Mouse (Mus musculus) embryonic facial prominence, embryonic 13.5 days (tissue): ENCODE data around the gene Spop. TPM values are rescaled to one million over a fixed set of nuclear protein-coding genes. Genes with fewer than 3 reads are reported as not detected.
A peak's percentile ranks its signal among the peaks of the same experiment; 100 is the strongest.

ENCODE experiments used
- ATAC-seq: fragments of 200-750 bp; cut with Nextera tagmentation; 2 replicates; pipeline ENCODE4 v1.8.0; 2017; ENCODE audit warnings: low read depth; ENCODE audit not compliant: insufficient number of reproducible peaks, insufficient read depth, low FRiP score, low TSS enrichment
- H3K27ac ChIP-seq: fragments of 300-500 bp; sonication (generic); 2 replicates; pipeline ENCODE4 v1.5.1; 2015; ENCODE audit warnings: moderate library complexity, mild to moderate bottlenecking, inconsistent platforms
- H3K27me3 ChIP-seq: fragments of 300-500 bp; sonication (generic); 2 replicates; pipeline ENCODE4 v1.6.1; 2015; ENCODE audit warnings: mild to moderate bottlenecking, inconsistent platforms
- H3K36me3 ChIP-seq: fragments of 300-500 bp; sonication (generic); 2 replicates; pipeline ENCODE4 v1.6.1; 2015; ENCODE audit warnings: mild to moderate bottlenecking, inconsistent platforms
- H3K4me1 ChIP-seq: fragments of 300-500 bp; sonication (generic); 2 replicates; pipeline ENCODE4 v1.6.1; 2015; ENCODE audit warnings: inconsistent platforms
- H3K4me2 ChIP-seq: fragments of 300-500 bp; sonication (generic); 2 replicates; pipeline ENCODE4 v1.6.1; 2015; ENCODE audit warnings: moderate library complexity, mild to moderate bottlenecking, inconsistent platforms
- H3K4me3 ChIP-seq: fragments of 300-500 bp; sonication (generic); 2 replicates; pipeline ENCODE4 v1.5.1; 2015; ENCODE audit warnings: mild to moderate bottlenecking, inconsistent platforms
- H3K9ac ChIP-seq: fragments of 300-500 bp; sonication (generic); 2 replicates; pipeline ENCODE4 v1.6.1; 2015; ENCODE audit warnings: mild to moderate bottlenecking, inconsistent platforms
- H3K9me3 ChIP-seq: fragments of 300-500 bp; sonication (generic); 2 replicates; pipeline ENCODE4 v1.6.1; 2016; ENCODE audit warnings: inconsistent platforms
- WGBS: fragments of 180-500 bp; shearing (Covaris S2); methylation state at CpG from one replicate; pipeline ENCODE4 v1.1.7; 2015; ENCODE audit warnings: mixed read lengths; 5-methylcytosine and 5-hydroxymethylcytosine counted together
- polyA plus RNA-seq: library from polyadenylated mRNA; unstranded; fragments of >200 nt; fragmentation: Nextera tagmentation; extraction: Ambion mirVana; gene quantifications from 2 replicates; pipeline ENCODE4 v1.2.1, GENCODE M21; 2015

Spop gene
- 147 and 185 TPM in 2 replicates for polyA plus RNA-seq

DNA sequence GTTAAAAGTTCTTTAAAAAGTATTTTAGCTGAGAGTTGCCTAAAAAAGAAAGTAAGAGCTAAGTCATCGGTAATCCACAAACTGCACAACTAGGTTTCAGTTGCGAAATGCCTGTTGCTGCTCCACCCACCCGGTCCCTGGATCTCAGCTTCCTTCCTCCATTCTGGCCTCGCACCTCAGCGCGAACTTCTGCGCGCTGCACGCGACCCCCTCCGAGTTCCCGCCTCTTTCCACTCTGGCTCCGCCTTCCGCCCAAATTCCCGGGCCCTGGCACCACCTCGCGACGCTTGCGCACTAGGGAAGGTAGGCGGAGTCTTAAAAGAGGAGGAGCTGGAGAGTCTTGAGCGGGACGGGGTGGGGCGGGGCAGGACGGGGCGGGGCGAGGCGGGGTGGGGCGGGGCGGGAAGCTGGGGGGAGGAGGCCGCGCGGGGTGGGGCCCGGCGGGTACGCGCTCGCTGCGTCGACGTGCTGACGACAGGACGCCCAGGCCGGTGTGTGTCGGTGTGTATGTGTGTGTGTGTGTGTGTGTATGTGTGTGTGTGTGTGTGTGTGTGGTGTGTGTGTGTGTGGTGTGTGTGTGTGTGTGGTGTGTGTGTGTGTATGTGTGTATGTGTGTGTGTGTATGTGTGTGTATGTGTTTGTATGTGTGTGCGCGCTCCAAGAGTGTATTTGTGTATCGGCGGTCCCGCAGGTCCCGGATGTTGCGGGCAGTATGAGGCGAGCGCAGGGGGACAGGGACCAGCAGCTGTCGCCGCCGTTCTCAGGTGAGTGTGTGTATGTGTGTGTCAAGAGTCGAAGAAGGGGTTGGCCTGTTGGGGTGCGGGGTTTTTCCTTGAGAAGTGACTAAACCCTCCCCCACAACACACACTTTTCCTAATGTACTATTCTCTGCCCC lies at the start of gene Spop:
Gene Spop, plus strand, starts transcription at position 440 of the 895 bp plus-strand sequence.
- Histone ChIP-seq H3K4me3 (peak within 1 kb of the TSS; percentile 67), H3K36me3 (peaks cover 5% of the 10 kb centered on the region; the same call in 1 of the 2 replicates), H3K9me3 (no peaks in the 10 kb centered on the region), H3K4me1 (peaks cover 32% of the 10 kb centered on the region), H3K27ac (peak within 1 kb of the TSS; percentile 94), H3K27me3 (no peaks in the 10 kb centered on the region), H3K9ac (peak within 1 kb of the TSS; percentile 78), H3K4me2 (peak within 1 kb of the TSS; percentile 70)
- ATAC-seq = peak; percentile 81
- WGBS = 2% methylated on average over 56 of the region's 58 CpGs

GRCm38 (mm10) chr11:95364388-95364787 lies 49.5 kb upstream of the Spop start:
- Histone ChIP-seq H3K27ac (no peak overlapping the region), H3K4me1 (peaks cover 8% of the 10 kb centered on the region), H3K4me2 (no peak overlapping the region), H3K9me3 (no peaks in the 10 kb centered on the region), H3K36me3 (peaks cover 23% of the 10 kb centered on the region), H3K9ac (no peak overlapping the region; the same call in 1 of the 2 replicates), H3K4me3 (no peak overlapping the region), H3K27me3 (no peaks in the 10 kb centered on the region)
- ATAC-seq = no peak
- 82% methylated on average over 5 of the region's 5 CpGs for WGBS

DNA sequence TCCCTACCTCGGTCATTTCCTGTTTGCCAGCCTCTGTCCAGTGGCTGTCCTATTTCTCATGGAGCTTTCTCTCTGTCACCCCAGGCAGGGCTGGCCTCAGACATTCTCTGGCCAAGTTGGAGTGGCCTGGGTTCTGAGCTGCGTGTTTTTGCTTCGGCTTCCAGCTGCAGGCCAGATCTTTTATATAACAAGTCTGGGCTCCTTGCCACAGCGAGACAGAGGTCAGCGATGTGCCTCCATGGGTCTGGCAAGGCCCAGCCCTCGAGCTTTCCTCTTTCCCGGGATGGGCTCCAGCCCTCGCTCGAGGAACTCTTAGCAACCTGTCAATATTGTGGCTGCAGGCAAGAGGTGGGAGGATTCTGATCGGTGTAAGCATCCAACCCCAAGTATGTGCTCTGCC lies 48.3 kb upstream of the Spop start:
- Histone ChIP-seq H3K4me1 (peaks cover 8% of the 10 kb centered on the region), H3K4me3 (no peak overlapping the region), H3K4me2 (no peak overlapping the region), H3K9me3 (no peaks in the 10 kb centered on the region), H3K27me3 (no peaks in the 10 kb centered on the region), H3K9ac (no peak overlapping the region), H3K27ac (no peak overlapping the region), H3K36me3 (peaks cover 28% of the 10 kb centered on the region)
- ATAC-seq = no peak
- WGBS = 81% methylated on average over 10 of the region's 10 CpGs

- WGBS = 74% methylated on average over 6 of the region's 6 CpGs
- no peaks in the 10 kb centered on the region for H3K9me3 ChIP-seq
- H3K4me2 ChIP-seq = no peak overlapping the region
- no peaks in the 10 kb centered on the region for H3K27me3 ChIP-seq
- H3K9ac ChIP-seq = 0 out of 2 replicates have a peak overlapping the region, but pooled peaks have one; percentile 8
- peaks cover 8% of the 10 kb centered on the region for H3K4me1 ChIP-seq
- ATAC-seq = no peak
- peak overlapping the region; percentile 22; the same call in 1 of the 2 replicates for H3K27ac ChIP-seq
- peaks cover 32% of the 10 kb centered on the region for H3K36me3 ChIP-seq
- no peak overlapping the region for H3K4me3 ChIP-seq
Observed at GRCm38 (mm10) chr11:95366280-95366897, 47.5 kb upstream of the Spop start.

DNA sequence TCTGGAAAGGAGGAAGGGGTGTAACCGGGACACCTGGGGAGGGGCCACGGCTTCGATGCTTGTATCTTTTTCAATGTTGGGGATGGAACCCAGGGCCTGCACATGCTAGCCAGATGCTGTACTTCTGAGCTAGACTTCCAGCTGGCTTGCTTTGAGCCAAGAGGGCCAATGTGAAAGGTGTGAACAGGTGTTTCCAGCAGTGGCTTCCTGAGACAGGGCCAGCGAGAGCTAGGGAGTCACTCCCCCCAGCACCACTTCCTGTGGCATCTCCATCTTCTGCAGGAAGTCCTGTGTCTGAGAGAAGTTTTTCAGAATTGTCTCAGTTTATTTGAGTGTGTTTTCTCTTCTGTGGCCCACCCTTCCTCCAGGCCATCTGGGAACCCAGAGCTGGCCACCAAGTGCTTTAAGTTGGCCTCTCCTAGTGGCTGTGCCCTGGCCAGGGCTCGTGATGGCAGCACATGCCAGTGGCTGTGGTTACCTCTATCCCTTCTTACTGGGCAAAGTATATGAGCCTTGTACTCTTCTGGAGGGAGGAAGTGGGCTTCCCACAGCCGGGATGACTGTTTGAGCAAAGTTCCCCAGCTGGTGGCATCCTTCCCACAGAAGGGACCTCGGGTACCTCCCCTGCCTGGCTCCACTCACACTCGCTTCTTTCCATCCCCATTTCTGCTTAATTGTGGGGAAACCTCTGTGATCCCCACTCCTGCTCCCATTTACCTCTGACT lies 46.7 kb upstream of the Spop start:
- Histone ChIP-seq H3K4me1 (peaks cover 8% of the 10 kb centered on the region), H3K4me3 (no peak overlapping the region), H3K27ac (no peak overlapping the region), H3K27me3 (no peaks in the 10 kb centered on the region), H3K36me3 (peaks cover 38% of the 10 kb centered on the region), H3K9ac (0 out of 2 replicates have a peak overlapping the region, but pooled peaks have one; percentile 8), H3K4me2 (no peak overlapping the region), H3K9me3 (no peaks in the 10 kb centered on the region)
- no peak for ATAC-seq
- 82% methylated on average over 8 of the region's 8 CpGs for WGBS

GRCm38 (mm10) chr11:95368231-95368823 lies 45.6 kb upstream of the Spop start:
- Histone ChIP-seq H3K27me3 (no peaks in the 10 kb centered on the region), H3K4me2 (no peak overlapping the region), H3K9ac (0 out of 2 replicates have a peak overlapping the region, but pooled peaks have one; percentile 11), H3K9me3 (no peaks in the 10 kb centered on the region), H3K27ac (no peak overlapping the region), H3K4me3 (no peak overlapping the region), H3K4me1 (peaks cover 8% of the 10 kb centered on the region), H3K36me3 (peaks cover 49% of the 10 kb centered on the region)
- no peak for ATAC-seq
- WGBS = 89% methylated on average over 8 of the region's 8 CpGs

- Histone ChIP-seq H3K36me3 (peaks cover 52% of the 10 kb centered on the region), H3K4me2 (no peak overlapping the region), H3K4me1 (peaks cover 8% of the 10 kb centered on the region), H3K9ac (no peak overlapping the region), H3K27me3 (no peaks in the 10 kb centered on the region), H3K27ac (no peak overlapping the region), H3K9me3 (no peaks in the 10 kb centered on the region), H3K4me3 (no peak overlapping the region)
- no peak for ATAC-seq
- WGBS = 91% methylated on average over 4 of the region's 4 CpGs
Observed at GRCm38 (mm10) chr11:95368871-95369270, 45.0 kb upstream of the Spop start.

DNA sequence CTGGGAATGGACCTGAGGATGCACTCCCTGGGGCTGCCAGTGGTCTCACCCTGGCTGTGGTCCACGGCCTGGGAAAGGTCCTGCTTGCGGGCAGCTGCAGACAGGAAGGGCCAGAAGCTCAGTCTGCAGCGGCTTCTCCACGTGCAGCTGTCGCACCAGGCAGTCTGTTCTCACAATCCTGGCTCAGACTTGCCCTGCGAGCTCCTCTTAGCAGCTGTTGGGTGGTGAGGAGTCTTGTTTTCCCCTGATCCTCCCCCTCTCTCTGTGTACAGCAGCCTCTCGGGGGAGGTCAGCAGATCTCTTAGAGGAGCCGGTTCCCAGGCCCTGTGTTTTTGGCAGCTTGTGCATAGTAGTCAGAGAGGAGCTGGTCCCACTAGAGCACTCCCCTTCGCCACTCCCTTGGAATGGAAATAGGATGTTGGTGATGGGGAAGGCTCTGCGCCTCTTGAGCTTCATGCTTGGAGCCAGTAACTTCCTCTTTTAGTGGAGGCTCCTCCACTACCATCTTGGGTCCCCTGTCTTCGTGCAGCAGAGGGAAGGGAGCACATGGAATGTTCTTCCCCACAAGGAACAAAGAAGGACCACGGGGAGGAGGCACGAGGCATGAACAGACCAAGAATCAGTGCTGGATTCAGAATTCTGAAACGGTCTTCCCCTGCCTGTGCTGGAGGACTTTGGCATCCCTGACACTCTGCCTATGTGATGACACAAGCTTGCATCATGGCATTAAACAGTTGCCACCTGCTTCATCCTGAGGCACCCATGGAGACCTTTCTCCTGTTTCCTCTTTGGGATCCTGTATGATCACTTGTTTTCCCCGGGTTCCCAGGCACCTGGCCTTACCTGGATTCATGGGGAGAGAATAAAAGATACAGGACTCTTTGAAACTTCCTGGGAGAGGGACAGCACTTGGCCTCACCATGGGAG lies 43.7 kb upstream of the Spop start:
- H3K9me3 ChIP-seq = no peaks in the 10 kb centered on the region
- H3K36me3 ChIP-seq = peaks cover 63% of the 10 kb centered on the region
- H3K4me3 ChIP-seq = no peak overlapping the region
- peak overlapping the region; percentile 1; the same call in 1 of the 2 replicates for H3K9ac ChIP-seq
- H3K27me3 ChIP-seq = no peaks in the 10 kb centered on the region
- ATAC-seq = no peak
- peaks cover 8% of the 10 kb centered on the region for H3K4me1 ChIP-seq
- no peak overlapping the region for H3K27ac ChIP-seq
- WGBS = 76% methylated on average over 15 of the region's 15 CpGs
- H3K4me2 ChIP-seq = no peak overlapping the region

DNA sequence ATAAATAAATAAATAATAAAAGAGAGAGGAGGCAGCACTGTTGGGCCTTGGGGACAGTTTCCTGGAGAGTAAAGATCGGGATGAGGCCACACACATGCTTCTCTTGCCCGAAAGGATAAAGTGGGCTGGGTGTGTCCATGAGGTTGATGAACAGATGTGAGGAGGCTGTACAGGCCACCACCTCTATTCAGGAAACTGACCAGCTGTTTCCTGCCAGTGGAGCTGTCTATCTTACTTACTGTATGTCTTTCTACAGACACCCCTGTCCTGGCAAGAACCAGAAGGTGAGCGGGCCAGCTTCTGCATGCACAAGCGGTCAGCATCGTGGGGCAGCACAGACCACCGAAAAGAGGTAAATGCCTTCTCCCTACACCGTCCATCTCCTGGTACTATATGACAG lies 42.7 kb upstream of the Spop start:
- Histone ChIP-seq H3K9me3 (no peaks in the 10 kb centered on the region), H3K4me2 (no peak overlapping the region), H3K4me1 (peaks cover 5% of the 10 kb centered on the region), H3K9ac (no peak overlapping the region), H3K4me3 (no peak overlapping the region), H3K36me3 (peaks cover 69% of the 10 kb centered on the region), H3K27me3 (no peaks in the 10 kb centered on the region), H3K27ac (no peak overlapping the region)
- 85% methylated on average over 7 of the region's 7 CpGs for WGBS
- no peak for ATAC-seq

DNA sequence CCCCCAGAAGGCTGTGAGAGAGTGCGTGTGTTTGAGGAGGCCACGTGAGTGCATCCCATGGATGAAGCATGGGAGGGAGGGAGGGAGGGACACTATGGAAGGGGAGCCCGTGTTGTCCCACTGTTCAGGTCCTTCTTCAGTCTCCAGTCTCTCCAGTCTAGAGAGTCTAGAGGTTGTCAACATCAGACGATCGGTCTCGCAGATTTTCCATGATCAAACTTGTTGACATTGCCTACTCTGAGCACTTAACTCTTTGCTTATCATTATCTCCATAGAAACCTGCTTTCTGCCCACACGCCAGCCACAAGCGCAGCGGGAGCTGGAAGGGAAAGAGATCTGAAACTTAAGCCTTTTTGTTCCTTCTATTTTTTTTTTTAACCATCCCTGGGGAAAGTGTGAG lies 35.0 kb upstream of the Spop start:
- H3K36me3 ChIP-seq = peaks cover 78% of the 10 kb centered on the region
- 81% methylated on average over 9 of the region's 9 CpGs for WGBS
- H3K4me1 ChIP-seq = no peaks in the 10 kb centered on the region
- no peak overlapping the region for H3K4me2 ChIP-seq
- no peaks in the 10 kb centered on the region for H3K9me3 ChIP-seq
- H3K9ac ChIP-seq = no peak overlapping the region
- ATAC-seq = no peak
- no peaks in the 10 kb centered on the region for H3K27me3 ChIP-seq
- no peak overlapping the region for H3K27ac ChIP-seq
- no peak overlapping the region for H3K4me3 ChIP-seq
